Mouse (Mus musculus) gastrocnemius, postnatal 25 days (tissue): ENCODE data around the gene Tas2r140. TPM values are rescaled to one million over a fixed set of nuclear protein-coding genes. Genes with fewer than 3 reads are reported as not detected.

Experiments used
- DNase-seq: peaks from one replicate; pipeline ENCODE4 v3.0.0; 2022
- long read RNA-seq, 2 experiments: library from polyadenylated mRNA; stranded (forward); transcript quantifications; one replicate each; pipeline ENCODE4 v2.0.0; 2021
- total RNA-seq, 2 experiments: library from RNA; stranded (reverse); gene quantifications; 1 replicate in 1 of 2; 2 replicates in 1 of 2; pipeline ENCODE4 v1.2.3; 2021

The Tas2r140 gene
- not detected for total RNA-seq
- long read RNA-seq, experiment 1 = 0 reads
- long read RNA-seq, experiment 2 = 0 reads

DNA sequence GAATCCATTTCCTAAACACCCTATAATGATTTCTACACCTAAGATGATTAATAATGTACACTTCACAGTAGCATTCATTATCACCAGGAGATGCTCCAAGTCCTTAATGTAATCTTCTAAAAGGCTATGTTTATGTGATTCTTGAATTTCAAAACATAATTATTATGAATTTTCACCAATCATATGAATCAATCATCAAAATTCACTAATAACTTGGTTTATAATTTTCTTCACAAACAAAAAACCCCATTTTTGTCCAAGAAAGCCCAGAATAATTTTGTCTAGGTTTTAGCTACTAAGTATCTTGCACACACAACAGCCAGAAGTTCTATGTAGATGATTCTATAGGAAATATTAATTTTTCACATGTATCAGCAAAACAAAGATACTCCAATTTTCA lies at the start of gene Tas2r140:
Tas2r140 (minus strand) TSS at position 101 of the 400 bp plus-strand sequence.
- no peak for DNase-seq

DNA sequence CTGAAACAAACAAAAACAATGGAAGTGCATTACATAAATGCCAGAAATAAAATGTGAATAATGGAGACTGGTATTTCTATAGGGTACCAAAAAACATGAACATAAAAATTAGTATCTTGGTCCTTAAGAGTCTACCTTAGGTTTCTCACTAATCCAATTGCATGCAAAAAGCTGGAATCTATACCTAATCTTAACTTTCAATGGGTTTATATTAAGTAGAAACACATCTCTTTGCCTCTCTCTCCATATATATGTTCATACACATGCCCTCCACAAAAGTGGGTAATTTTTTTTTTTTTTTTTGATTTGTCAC lies 48.9 kb upstream of the Tas2r140 start, which contains the start of gene Smim10l1:
Smim10l1 (plus strand) TSS at position 301 of the 313 bp plus-strand sequence.
- no peak for DNase-seq

DNA sequence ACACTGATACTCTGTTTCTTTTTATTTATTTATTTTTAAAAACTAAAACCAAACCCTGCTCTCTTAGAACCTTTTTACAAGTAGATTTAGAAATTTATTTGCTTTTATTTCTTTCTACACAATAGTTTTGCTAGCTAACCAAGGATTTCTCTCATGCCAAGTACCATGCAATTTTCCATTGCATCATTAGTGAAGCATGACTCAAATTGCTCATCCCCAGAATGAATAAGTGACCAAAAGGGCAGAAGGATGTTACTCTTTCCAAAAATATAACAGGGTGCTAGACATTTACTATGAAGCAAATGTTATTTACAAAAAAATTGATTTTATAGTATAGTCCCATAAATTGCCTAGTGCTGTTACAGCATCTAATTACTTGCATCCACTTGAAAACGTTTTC lies 46.8 kb upstream of the Tas2r140 start:
- DNase-seq = no peak

DNA sequence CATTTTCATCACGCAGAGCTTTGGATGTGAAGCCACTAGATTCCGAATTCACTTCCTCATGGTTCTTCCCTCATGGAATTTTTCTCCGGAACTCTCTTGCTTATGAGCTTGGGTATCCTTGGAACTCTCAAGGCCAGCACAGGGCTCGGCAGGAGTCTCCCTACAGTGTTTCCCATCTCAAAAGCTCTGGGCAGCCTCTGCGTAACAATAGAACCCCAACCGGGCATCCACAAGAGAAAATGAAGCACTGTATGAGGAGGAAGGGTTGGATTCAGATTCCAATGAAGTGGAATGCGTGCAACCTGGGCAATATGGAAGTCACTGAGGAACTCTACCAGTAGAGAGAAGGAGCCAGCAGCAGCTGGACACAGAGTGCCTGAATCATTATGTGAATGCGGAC lies 36.6 kb upstream of the Tas2r140 start:
- no peak for DNase-seq

DNA sequence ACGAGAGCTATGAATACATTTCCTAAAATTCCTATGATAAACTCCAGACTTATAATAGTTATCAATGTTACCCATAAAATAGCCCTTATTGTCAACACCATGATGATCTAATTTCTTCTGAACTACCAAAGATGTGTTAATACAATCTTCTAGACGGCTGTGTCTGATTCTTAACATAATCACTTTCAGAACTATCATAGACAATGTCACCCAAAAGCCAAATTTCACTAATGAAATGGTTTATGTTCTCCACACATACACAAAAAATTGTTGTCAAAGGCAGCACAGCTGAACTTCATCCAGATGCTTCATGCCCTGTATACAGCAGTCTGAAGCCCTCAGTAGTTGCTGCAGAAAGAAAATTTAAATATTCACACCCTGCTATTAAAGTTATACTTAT lies 18.6 kb downstream of the Tas2r140 start, which contains the start of gene Tas2r103:
Tas2r103 (minus strand) TSS at position 101 of the 400 bp plus-strand sequence.
- DNase-seq = no peak

Other genes starting within 250 kb of the Tas2r140 start
- gene Tas2r123, start 208.7 kb downstream of the Tas2r140 start, total RNA-seq = not detected
- gene Tas2r116, start 200.4 kb downstream of the Tas2r140 start, total RNA-seq = not detected
- not detected for gene Tas2r110, start 187.8 kb downstream of the Tas2r140 start, total RNA-seq
- gene Tas2r113, start 162.8 kb downstream of the Tas2r140 start, total RNA-seq = not detected
- gene Tas2r125, start 146.2 kb downstream of the Tas2r140 start, total RNA-seq = not detected
- gene Tas2r129, start 104.7 kb downstream of the Tas2r140 start, total RNA-seq = not detected
- not detected for gene Tas2r131, start 97.9 kb downstream of the Tas2r140 start, total RNA-seq
- gene Tas2r109, start 74.9 kb downstream of the Tas2r140 start, total RNA-seq = not detected
- gene Tas2r103, start 18.7 kb downstream of the Tas2r140 start, total RNA-seq = not detected
- gene Smim10l1, start 49.1 kb upstream of the Tas2r140 start, total RNA-seq = 100 to 1,000 TPM in 1 of 2 experiments, 10 to 100 TPM in 1; 93.6 to 114 TPM
- not detected for gene 5530400C23Rik, start 236.4 kb upstream of the Tas2r140 start, total RNA-seq